In genomic region chr1:74728446-74728845, GRCm38 (mm10) we compare ENCODE assay signal across 27 mouse cellular contexts. TPM values are rescaled to one million over a fixed set of nuclear protein-coding genes. Genes with fewer than 3 reads are reported as not detected.
"Had no signal": no experiment of that assay in that cellular context is flagged by ENCODE, and none has a peak within 500 bp of the region (broad histone marks: within the 10 kb centered on the region; RNA-seq: fewer than 3 reads in every experiment).

No protein-coding gene starts in this region.

- H3K4me1 ChIP-seq: kidney, embryonic 15.5 days; liver, embryonic 15.5 days; lung, embryonic 15.5 days; neural tube, embryonic 12.5 days; neural tube, embryonic 15.5 days; stomach, embryonic 15.5 days had no signal

- DNase-seq: kidney, adult 8-10 months; kidney, postnatal 10 days; kidney, postnatal 36 days; layer of hippocampus, postnatal 36 days; lung, adult 18-20 months; lung, postnatal 10 days; lung, postnatal 36 days; midbrain, embryonic 14.5 days; right cerebral cortex, adult 18-20 months; right cerebral cortex, postnatal 14 days; right cerebral cortex, postnatal 4 days; spleen, adult 18-20 months; thymus, adult 18-20 months; thymus, postnatal 36 days had no signal

- H3K4me2 ChIP-seq: kidney, embryonic 15.5 days; liver, embryonic 11.5 days; liver, embryonic 15.5 days; lung, embryonic 15.5 days; midbrain, embryonic 11.5 days; neural tube, embryonic 12.5 days; neural tube, embryonic 15.5 days; stomach, embryonic 15.5 days had no signal

- H3K9ac ChIP-seq: kidney, embryonic 15.5 days; liver, embryonic 15.5 days; lung, embryonic 15.5 days; neural tube, embryonic 12.5 days; neural tube, embryonic 15.5 days; stomach, embryonic 15.5 days had no signal

- H3K4me3 ChIP-seq: kidney, embryonic 15.5 days; left cerebral cortex, adult 2 months; liver, embryonic 15.5 days; lung, embryonic 15.5 days; neural tube, embryonic 12.5 days; neural tube, embryonic 15.5 days; stomach, embryonic 15.5 days had no signal

- H3K9me3 ChIP-seq: kidney, embryonic 15.5 days; liver, embryonic 15.5 days; lung, embryonic 15.5 days; neural tube, embryonic 12.5 days; neural tube, embryonic 15.5 days; stomach, embryonic 15.5 days had no signal

- H3K27me3 ChIP-seq: kidney, embryonic 15.5 days; liver, embryonic 15.5 days; lung, embryonic 15.5 days; neural tube, embryonic 12.5 days; neural tube, embryonic 15.5 days; stomach, embryonic 15.5 days had no signal

- H3K27ac ChIP-seq: kidney, embryonic 15.5 days; left cerebral cortex, adult 2 months; liver, embryonic 15.5 days; lung, embryonic 15.5 days; neural tube, embryonic 12.5 days; neural tube, embryonic 15.5 days; stomach, embryonic 15.5 days had no signal

- H3K36me3 ChIP-seq: kidney, embryonic 15.5 days; liver, embryonic 15.5 days; lung, embryonic 15.5 days; neural tube, embryonic 12.5 days; neural tube, embryonic 15.5 days; stomach, embryonic 15.5 days had no signal

RNA-seq across cellular contexts. Expression of gene Prkag3, which starts 20.6 kb away (rescaled TPM):
- total RNA-seq: layer of hippocampus, postnatal 10 days; layer of hippocampus, postnatal 36 days; left cerebral cortex, adult 2 months; left cerebral cortex, postnatal 10 days; megakaryocyte-erythroid progenitor cell, adult 5-6 weeks had no signal
- polyA plus RNA-seq: limb, embryonic 11.5 days; liver, embryonic 11.5 days; midbrain, embryonic 11.5 days; midbrain, embryonic 14.5 days had no signal

RNA-seq across cellular contexts. Expression of gene Wnt6, which starts 43.2 kb away (rescaled TPM):
- total RNA-seq: megakaryocyte-erythroid progenitor cell, adult 5-6 weeks had no signal
